Mouse (Mus musculus): ENCODE results near the gene Slc11a1.

DNA sequence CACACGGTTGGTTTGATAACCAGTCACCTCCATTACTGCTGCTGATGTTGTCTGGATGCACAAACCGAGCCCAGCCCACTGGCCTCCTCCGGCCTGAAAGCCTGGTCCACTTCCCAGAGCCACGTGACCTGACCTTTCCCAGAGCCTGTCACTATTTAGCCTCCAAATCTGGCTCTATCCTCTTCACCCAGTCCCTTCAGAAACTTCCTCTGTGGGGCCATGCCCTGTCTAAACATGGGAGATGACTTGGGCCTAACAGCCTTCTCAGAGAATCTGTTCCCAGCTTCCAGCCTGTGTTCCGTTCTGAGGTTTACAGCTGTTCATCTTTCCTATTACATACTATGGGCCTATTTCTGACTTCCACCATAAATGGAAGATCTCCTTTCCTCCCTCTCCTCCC is 11.6 kb upstream of the Slc11a1 start:
- no peak for TF ChIP-seq CTCF (IDR thresholded peaks at IDR 0.05; ENCODE audit: borderline replicate concordance, insufficient read depth, low read depth, low read length)
- no peak for TF ChIP-seq POLR2A (IDR thresholded peaks at IDR 0.05; ENCODE audit: borderline replicate concordance, insufficient read depth, low read length)
